Mouse (Mus musculus): Measurements from ENCODE around the gene Dcaf6.

DNA sequence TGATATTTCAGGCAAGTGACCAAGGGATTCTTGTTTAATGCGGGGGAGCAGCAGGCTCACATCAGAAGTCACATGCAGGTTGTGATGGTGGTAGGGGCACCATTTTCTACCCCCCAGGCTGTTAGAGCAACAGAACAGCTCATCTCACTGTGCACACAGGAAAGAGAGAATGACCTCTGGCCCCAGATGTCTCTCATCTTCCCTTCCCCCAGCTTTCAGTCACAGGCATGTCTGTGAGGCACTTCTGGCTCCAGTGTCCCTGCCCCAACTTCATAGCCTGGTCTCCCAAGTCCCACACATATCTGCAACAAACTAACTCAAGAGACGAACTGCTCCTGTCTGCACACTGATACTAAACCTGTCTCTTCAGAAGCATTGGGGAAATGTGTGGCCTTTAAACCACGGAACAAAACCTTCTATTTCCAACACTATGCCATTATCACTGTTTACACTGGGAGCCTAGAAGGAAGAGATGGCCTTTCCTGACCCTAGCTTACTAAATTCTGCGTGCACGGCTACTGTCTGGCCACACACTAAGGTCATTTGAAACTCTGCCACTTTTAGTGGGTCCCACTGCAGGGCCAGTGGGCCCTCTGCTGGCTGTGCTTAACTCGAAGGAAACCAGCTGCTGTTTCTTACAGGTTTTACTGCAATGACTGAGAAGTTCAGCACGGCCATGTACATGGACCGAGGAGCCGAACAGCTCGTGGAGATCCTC is 43.2 kb upstream of the Dcaf6 start:
- TF ChIP-seq POLR2A (IDR thresholded peaks at IDR 0.05; ENCODE audit: borderline replicate concordance, extremely low read depth, low read depth, low read length), result no peak
- TF ChIP-seq CTCF (IDR thresholded peaks at IDR 0.05; ENCODE audit: insufficient read depth, low read length), result peak; percentile 70
